Mouse (Mus musculus): ENCODE measurements around the gene Akain1. TPM values are rescaled to one million over a fixed set of nuclear protein-coding genes. Genes with fewer than 3 reads are reported as not detected.
A peak's percentile ranks its signal among the peaks of the same experiment; 100 is the strongest.

The Akain1 gene
- polyA plus RNA-seq, 1 experiment from 2014 or later: not detected

- Histone ChIP-seq H3K4me3 (peak overlapping the region; percentile 40), H3K36me3 (no peaks in the 10 kb centered on the region), H3K4me1 (peaks cover 14% of the 10 kb centered on the region), H3K9ac (no peak overlapping the region), H3K27ac (no peak overlapping the region), H3K9me3 (no peaks in the 10 kb centered on the region), H3K4me2 (replicated peaks) (peak overlapping the region; percentile 69), H3K27me3 (peaks cover 74% of the 10 kb centered on the region)
- ATAC-seq (ENCODE audit: low FRiP score, low read depth): peak; percentile 72
- 1% methylated on average over 52 of the region's 52 CpGs for WGBS
Measured at GRCm38 (mm10) chr17:69439571-69440480, 700 bp downstream of the Akain1 start.

GRCm38 (mm10) chr17:69441041-69441440 lies 1.9 kb downstream of the Akain1 start:
- WGBS: 11% methylated on average over 9 of the region's 9 CpGs
- Histone ChIP-seq H3K27ac (no peak overlapping the region), H3K9ac (no peak overlapping the region), H3K9me3 (no peaks in the 10 kb centered on the region), H3K27me3 (peaks cover 71% of the 10 kb centered on the region), H3K4me1 (peaks cover 14% of the 10 kb centered on the region), H3K36me3 (no peaks in the 10 kb centered on the region), H3K4me2 (replicated peaks) (no peak overlapping the region), H3K4me3 (no peak overlapping the region)
- ATAC-seq (ENCODE audit: low FRiP score, low read depth): no peak

GRCm38 (mm10) chr17:69448679-69449078 lies 9.6 kb downstream of the Akain1 start:
- H3K4me1 ChIP-seq: no peaks in the 10 kb centered on the region
- H3K9me3 ChIP-seq: no peaks in the 10 kb centered on the region
- no peak overlapping the region for H3K9ac ChIP-seq
- H3K4me3 ChIP-seq: no peak overlapping the region
- no peak overlapping the region for H3K27ac ChIP-seq
- no peak overlapping the region for H3K4me2 ChIP-seq (replicated peaks)
- peaks cover 4% of the 10 kb centered on the region; the same call in 1 of the 2 replicates for H3K27me3 ChIP-seq
- no peak for ATAC-seq (ENCODE audit: low FRiP score, low read depth)
- H3K36me3 ChIP-seq: no peaks in the 10 kb centered on the region

GRCm38 (mm10) chr17:69461680-69462079 lies 22.6 kb downstream of the Akain1 start:
- Histone ChIP-seq H3K9ac (no peak overlapping the region), H3K27ac (no peak overlapping the region), H3K36me3 (no peaks in the 10 kb centered on the region), H3K4me3 (no peak overlapping the region), H3K4me1 (no peaks in the 10 kb centered on the region), H3K4me2 (replicated peaks) (no peak overlapping the region), H3K9me3 (no peaks in the 10 kb centered on the region), H3K27me3 (no peaks in the 10 kb centered on the region)
- ATAC-seq (ENCODE audit: low FRiP score, low read depth): no peak
- WGBS: 88% methylated on average over 7 of the region's 7 CpGs

- Histone ChIP-seq H3K9me3 (no peaks in the 10 kb centered on the region), H3K4me1 (no peaks in the 10 kb centered on the region), H3K36me3 (no peaks in the 10 kb centered on the region), H3K9ac (no peak overlapping the region), H3K27me3 (no peaks in the 10 kb centered on the region), H3K4me2 (replicated peaks) (no peak overlapping the region), H3K27ac (no peak overlapping the region), H3K4me3 (no peak overlapping the region)
- WGBS: 66% methylated on average over 3 of the region's 3 CpGs
- ATAC-seq (ENCODE audit: low FRiP score, low read depth): no peak
Measured at GRCm38 (mm10) chr17:69463037-69463436, 23.9 kb downstream of the Akain1 start.

- H3K27me3 ChIP-seq: peaks cover 10% of the 10 kb centered on the region
- H3K4me1 ChIP-seq: 0 out of 2 replicates have a peak, but pooled peaks cover 6% of the 10 kb centered on the region
- no peak for ATAC-seq (ENCODE audit: low FRiP score, low read depth)
- H3K36me3 ChIP-seq: no peaks in the 10 kb centered on the region
- no peak overlapping the region for H3K4me3 ChIP-seq
- no peak overlapping the region for H3K9ac ChIP-seq
- no peak overlapping the region for H3K27ac ChIP-seq
- WGBS: 52% methylated on average over 10 of the region's 10 CpGs
- no peak overlapping the region for H3K4me2 ChIP-seq (replicated peaks)
- H3K9me3 ChIP-seq: no peaks in the 10 kb centered on the region
Measured at GRCm38 (mm10) chr17:69471171-69471570, 32.0 kb downstream of the Akain1 start.

- no peak for ATAC-seq (ENCODE audit: low FRiP score, low read depth)
- H3K27ac ChIP-seq: no peak overlapping the region
- H3K4me2 ChIP-seq (replicated peaks): no peak overlapping the region
- H3K9ac ChIP-seq: no peak overlapping the region
- peaks cover 10% of the 10 kb centered on the region for H3K27me3 ChIP-seq
- no peaks in the 10 kb centered on the region for H3K9me3 ChIP-seq
- H3K4me3 ChIP-seq: no peak overlapping the region
- 58% methylated on average over 9 of the region's 9 CpGs for WGBS
- peaks cover 6% of the 10 kb centered on the region; the same call in 1 of the 2 replicates for H3K4me1 ChIP-seq
- H3K36me3 ChIP-seq: no peaks in the 10 kb centered on the region
Measured at GRCm38 (mm10) chr17:69472401-69472800, 33.3 kb downstream of the Akain1 start.

- H3K4me1 ChIP-seq: peaks cover 10% of the 10 kb centered on the region; the same call in 1 of the 2 replicates
- no peak overlapping the region for H3K4me2 ChIP-seq (replicated peaks)
- no peak overlapping the region for H3K4me3 ChIP-seq
- no peak for ATAC-seq (ENCODE audit: low FRiP score, low read depth)
- H3K9me3 ChIP-seq: no peaks in the 10 kb centered on the region
- H3K36me3 ChIP-seq: no peaks in the 10 kb centered on the region
- no peak overlapping the region for H3K27ac ChIP-seq
- H3K27me3 ChIP-seq: peaks cover 10% of the 10 kb centered on the region
- no peak overlapping the region for H3K9ac ChIP-seq
- WGBS: 82% methylated on average over 4 of the region's 4 CpGs
Measured at GRCm38 (mm10) chr17:69474084-69474483, 35.0 kb downstream of the Akain1 start.

GRCm38 (mm10) chr17:69475423-69475822 lies 36.3 kb downstream of the Akain1 start:
- Histone ChIP-seq H3K4me3 (peak overlapping the region; percentile 48), H3K36me3 (no peaks in the 10 kb centered on the region), H3K4me2 (replicated peaks) (peak overlapping the region; percentile 68), H3K27me3 (peaks cover 10% of the 10 kb centered on the region), H3K4me1 (peaks cover 10% of the 10 kb centered on the region; the same call in 1 of the 2 replicates), H3K27ac (no peak overlapping the region; the same call in 1 of the 2 replicates), H3K9me3 (no peaks in the 10 kb centered on the region), H3K9ac (peak overlapping the region; percentile 77)
- peak; percentile 91 for ATAC-seq (ENCODE audit: low FRiP score, low read depth)
- under 1% methylated on average over 20 of the region's 20 CpGs for WGBS

GRCm38 (mm10) chr17:69477526-69477925 lies 38.4 kb downstream of the Akain1 start:
- Histone ChIP-seq H3K9me3 (no peaks in the 10 kb centered on the region), H3K36me3 (no peaks in the 10 kb centered on the region), H3K4me1 (peaks cover 10% of the 10 kb centered on the region; the same call in 1 of the 2 replicates), H3K27me3 (peaks cover 4% of the 10 kb centered on the region), H3K27ac (no peak overlapping the region), H3K4me3 (no peak overlapping the region), H3K9ac (no peak overlapping the region), H3K4me2 (replicated peaks) (no peak overlapping the region)
- ATAC-seq (ENCODE audit: low FRiP score, low read depth): no peak
- 12% methylated on average over 2 of the region's 2 CpGs for WGBS

- Histone ChIP-seq H3K4me1 (peaks cover 10% of the 10 kb centered on the region; the same call in 1 of the 2 replicates), H3K9ac (no peak overlapping the region), H3K36me3 (no peaks in the 10 kb centered on the region), H3K27me3 (no peaks in the 10 kb centered on the region), H3K9me3 (no peaks in the 10 kb centered on the region), H3K4me2 (replicated peaks) (no peak overlapping the region), H3K27ac (no peak overlapping the region), H3K4me3 (no peak overlapping the region)
- ATAC-seq (ENCODE audit: low FRiP score, low read depth): no peak
- WGBS: 71% methylated on average over 4 of the region's 4 CpGs
Measured at GRCm38 (mm10) chr17:69479261-69479660, 40.1 kb downstream of the Akain1 start.

- H3K27me3 ChIP-seq: no peaks in the 10 kb centered on the region
- no peak overlapping the region for H3K4me2 ChIP-seq (replicated peaks)
- H3K27ac ChIP-seq: no peak overlapping the region
- no peak overlapping the region for H3K9ac ChIP-seq
- 68% methylated on average over 12 of the region's 12 CpGs for WGBS
- no peaks in the 10 kb centered on the region for H3K4me1 ChIP-seq
- no peaks in the 10 kb centered on the region for H3K36me3 ChIP-seq
- no peak for ATAC-seq (ENCODE audit: low FRiP score, low read depth)
- H3K9me3 ChIP-seq: no peaks in the 10 kb centered on the region
- no peak overlapping the region for H3K4me3 ChIP-seq
Measured at GRCm38 (mm10) chr17:69487116-69487515, 48.0 kb downstream of the Akain1 start.
